9 mouse cellular contexts compared by ENCODE assay signal in genomic region chr17:24902671-24903474, GRCm38 (mm10). TPM values are rescaled to one million over a fixed set of nuclear protein-coding genes. Genes with fewer than 3 reads are reported as not detected.
DNase-seq lines count a peak whose midpoint lies in the region; ATAC-seq and TF ChIP-seq lines count a peak whose summit lies in the region.
"Had no signal": no experiment of that assay in that cellular context is flagged by ENCODE, and none has a peak within 500 bp of the region (broad histone marks: within the 10 kb centered on the region; RNA-seq: fewer than 3 reads in every experiment).

No protein-coding gene starts in this region.

- intact Hi-C loops in heart, postnatal 14 days (cut with DNase I), result no loop called here

- TF ChIP-seq POLR2A in CH12.LX (IDR thresholded peaks at IDR 0.05; ENCODE audit: low read depth, low read length), result no peak

- no peaks in the 10 kb centered on the region for H3K27me3 ChIP-seq in heart, embryonic 11.5 days (ENCODE audit: control insufficient read depth, insufficient read depth, low read length)
- no peaks in the 10 kb centered on the region for H3K27me3 ChIP-seq in CH12.LX (replicated peaks)
- H3K27me3 ChIP-seq in forebrain, embryonic 14.5 days (replicated peaks; ENCODE audit: control insufficient read depth, insufficient read depth, low read length), result no peaks in the 10 kb centered on the region
- H3K27me3 ChIP-seq in forebrain, embryonic 13.5 days, result no peaks in the 10 kb centered on the region
- H3K27me3 ChIP-seq: limb, embryonic 15.5 days had no signal

- no peak for DNase-seq in heart, postnatal 14 days
- DNase-seq in CH12.LX (ENCODE audit: extremely low read depth), result no peak
- DNase-seq in c-Kit-positive CD71-negative TER-119-negative erythroid progenitor cells, embryonic 14.5 days (ENCODE audit: low read depth), result peak; percentile 57
- DNase-seq in kidney, postnatal 4 days, result peak; percentile 64 to 69
- DNase-seq in thymus, postnatal 25 days, result peak; percentile 43
- DNase-seq in forebrain, embryonic 14.5 days (ENCODE audit: low spot score), result no peak

- H3K4me2 ChIP-seq in heart, embryonic 11.5 days, result 0 out of 2 replicates have a peak overlapping the region, but pooled peaks have one; percentile 35
- H3K4me2 ChIP-seq in CH12.LX (ENCODE audit: insufficient read depth, low read depth, poor library complexity, severe bottlenecking), result no peak overlapping the region
- H3K4me2 ChIP-seq in forebrain, embryonic 14.5 days (ENCODE audit: low read length), result no peak overlapping the region
- no peak overlapping the region for H3K4me2 ChIP-seq in forebrain, embryonic 13.5 days
- H3K4me2 ChIP-seq: limb, embryonic 15.5 days had no signal

- in situ Hi-C loops in CH12.LX (cut with MboI; ENCODE audit: low pct_ligation_motif_present, low pct_unique_long_range_greater_than_20kb, low sequenced_read_pairs), result no loop called here

- peaks cover 67% of the 10 kb centered on the region for H3K36me3 ChIP-seq in heart, embryonic 11.5 days (ENCODE audit: control insufficient read depth, insufficient read depth, low read length)
- peaks cover 98 to 100% of the 10 kb centered on the region in 2 experiments for H3K36me3 ChIP-seq in CH12.LX (replicated peaks in 1 of 2; ENCODE audit: control insufficient read depth in 1 of 2, insufficient read depth in 1 of 2, low read length in 1 of 2)
- H3K36me3 ChIP-seq in forebrain, embryonic 14.5 days (ENCODE audit: control insufficient read depth, insufficient read depth, low read length), result peaks cover 100% of the 10 kb centered on the region
- H3K36me3 ChIP-seq in forebrain, embryonic 13.5 days (ENCODE audit: poor library complexity, severe bottlenecking), result peaks cover 100% of the 10 kb centered on the region

- peak; percentile 77 for ATAC-seq in heart, embryonic 11.5 days (replicated peaks; ENCODE audit: insufficient number of reproducible peaks, low FRiP score, low TSS enrichment)
- no peak for ATAC-seq in forebrain, embryonic 14.5 days
- no peak for ATAC-seq in forebrain, embryonic 13.5 days

- peak; percentile 19 for TF ChIP-seq RAD21 in CH12.LX (IDR thresholded peaks at IDR 0.05; ENCODE audit: low read depth, low read length)

- H3K9ac ChIP-seq in heart, embryonic 11.5 days (ENCODE audit: low read depth, low read length), result no peak overlapping the region
- no peak overlapping the region for H3K9ac ChIP-seq in CH12.LX (ENCODE audit: insufficient read depth, low read depth)
- no peak overlapping the region for H3K9ac ChIP-seq in forebrain, embryonic 14.5 days (ENCODE audit: low read length)
- H3K9ac ChIP-seq in forebrain, embryonic 13.5 days, result no peak overlapping the region
- H3K9ac ChIP-seq: limb, embryonic 15.5 days had no signal

- H3K79me2 ChIP-seq in CH12.LX (replicated peaks; ENCODE audit: control insufficient read depth, extremely low read depth, insufficient read depth, poor library complexity, severe bottlenecking), result no peaks in the 10 kb centered on the region

- H3K4me1 ChIP-seq in heart, embryonic 11.5 days (ENCODE audit: control insufficient read depth, insufficient read depth, low read length), result peaks cover 4% of the 10 kb centered on the region; the same call in 1 of the 2 replicates
- H3K4me1 ChIP-seq in CH12.LX (ENCODE audit: control insufficient read depth in 1 of 2, insufficient read depth in 2 of 2), result peaks cover 4 to 8% of the 10 kb centered on the region in 2 experiments; a peak in 2 of 4 replicates
- H3K4me1 ChIP-seq in forebrain, embryonic 14.5 days (ENCODE audit: control insufficient read depth, insufficient read depth, low read length), result no peaks in the 10 kb centered on the region
- peaks cover 4% of the 10 kb centered on the region for H3K4me1 ChIP-seq in forebrain, embryonic 13.5 days

- WGBS in heart, embryonic 11.5 days (ENCODE audit: insufficient replicate concordance), result 59% methylated on average over 9 of the region's 9 CpGs
- WGBS in forebrain, embryonic 14.5 days, result 71% methylated on average over 9 of the region's 9 CpGs
- 69% methylated on average over 9 of the region's 9 CpGs for WGBS in forebrain, embryonic 13.5 days

- dilution Hi-C loops in CH12.LX (cut with MboI; ENCODE audit: extremely low pct_ligation_motif_present, extremely low pct_unique_long_range_greater_than_20kb, low sequenced_read_pairs), result no loop called here

- TF ChIP-seq EP300 in CH12.LX (IDR thresholded peaks at IDR 0.05; ENCODE audit: low read length), result no peak

- peak overlapping the region; percentile 67 for H3K27ac ChIP-seq in heart, embryonic 11.5 days (ENCODE audit: low read depth, low read length)
- no peak overlapping the region for H3K27ac ChIP-seq in CH12.LX (ENCODE audit: insufficient read depth, low read depth)
- H3K27ac ChIP-seq in forebrain, embryonic 14.5 days (ENCODE audit: low read depth, low read length), result no peak overlapping the region
- H3K27ac ChIP-seq in forebrain, embryonic 13.5 days, result no peak overlapping the region
- H3K27ac ChIP-seq: limb, embryonic 15.5 days had no signal

- TF ChIP-seq CTCF in CH12.LX (conservative IDR thresholded peaks at IDR 0.05 in 1 of 2, IDR thresholded peaks at IDR 0.05 in 1 of 2; ENCODE audit: low read depth in 2 of 2, low read length in 2 of 2), result peak in 1 of 2 experiments; percentile 54; a peak in 2 of 4 replicates

- H3K9me3 ChIP-seq in heart, embryonic 11.5 days (replicated peaks; ENCODE audit: control insufficient read depth, low read length), result no peaks in the 10 kb centered on the region
- H3K9me3 ChIP-seq in CH12.LX (replicated peaks; ENCODE audit: low read length), result no peaks in the 10 kb centered on the region
- H3K9me3 ChIP-seq in forebrain, embryonic 14.5 days (replicated peaks; ENCODE audit: control insufficient read depth, low read length), result no peaks in the 10 kb centered on the region
- H3K9me3 ChIP-seq in forebrain, embryonic 13.5 days (replicated peaks), result no peaks in the 10 kb centered on the region
- H3K9me3 ChIP-seq: limb, embryonic 15.5 days had no signal

- no peak overlapping the region for H3K4me3 ChIP-seq in heart, embryonic 11.5 days (ENCODE audit: low read depth, low read length)
- no peak overlapping the region for H3K4me3 ChIP-seq in CH12.LX (replicated peaks in 1 of 3; ENCODE audit: low read depth in 2 of 3, low read length in 2 of 3, poor library complexity in 1 of 3)
- no peak overlapping the region for H3K4me3 ChIP-seq in forebrain, embryonic 14.5 days (ENCODE audit: low read depth, low read length)
- H3K4me3 ChIP-seq in forebrain, embryonic 13.5 days, result no peak overlapping the region
- H3K4me3 ChIP-seq: limb, embryonic 15.5 days had no signal

TF ChIP-seq in CH12.LX, 34 proteins besides CTCF, POLR2A, EP300 and RAD21:
- TF ChIP-seq SMC3 (IDR thresholded peaks at IDR 0.05; ENCODE audit: low read depth, low read length), result peak; percentile 13; the same call in 1 of the 2 replicates
- TF ChIP-seq GABPA (IDR thresholded peaks at IDR 0.05; ENCODE audit: insufficient replicate concordance, low read depth, low read length), result no peak
- TF ChIP-seq CHD1 (IDR thresholded peaks at IDR 0.05; ENCODE audit: low read depth, low read length), result no peak
- no peak for TF ChIP-seq RCOR1 (conservative IDR thresholded peaks at IDR 0.05; ENCODE audit: low read depth, low read length)
- no peak for TF ChIP-seq TCF12 (IDR thresholded peaks at IDR 0.05; ENCODE audit: low read depth, low read length)

RNA-seq across cellular contexts. Expression of gene Nme3, which starts 6.6 kb away (rescaled TPM):
- polyA plus RNA-seq in heart, embryonic 11.5 days (2014; fragmentation: Nextera tagmentation; extraction: Ambion mirVana), result 35.7 and 37.9 TPM in 2 replicates
- total RNA-seq in heart, postnatal 14 days (2021), result 10 to 100 TPM; 41.5 to 43.7 TPM
- total RNA-seq in CH12.LX (2012; rRNA removed) (16.7 and 22.0 TPM in 2 replicates), CH12.LX (2014; rRNA removed) (11.4 and 11.9 TPM in 2 replicates)
- 13.8 and 14.4 TPM in 2 replicates for polyA plus RNA-seq in CH12.LX (2012; ENCODE audit: insufficient read length, low read depth)
- polyA plus RNA-seq in forebrain, embryonic 14.5 days (2014; fragmentation: Nextera tagmentation; extraction: Ambion mirVana), result 79.7 and 93.4 TPM in 2 replicates
- 72.1 and 80.8 TPM in 2 replicates for polyA plus RNA-seq in forebrain, embryonic 13.5 days (2015; fragmentation: Nextera tagmentation; extraction: Ambion mirVana)

RNA-seq across cellular contexts. Expression of gene Mrps34, which starts 8.0 kb away (rescaled TPM):
- 85.6 and 92.1 TPM in 2 replicates for polyA plus RNA-seq in heart, embryonic 11.5 days (2014; fragmentation: Nextera tagmentation; extraction: Ambion mirVana)
- total RNA-seq in heart, postnatal 14 days (2021), result 100 to 1,000 TPM; 108 to 115 TPM
- total RNA-seq in CH12.LX (2012; rRNA removed) (57.2 and 61.7 TPM in 2 replicates), CH12.LX (2014; rRNA removed) (50.9 and 56.5 TPM in 2 replicates)
- polyA plus RNA-seq in CH12.LX (2012; ENCODE audit: insufficient read length, low read depth), result 73.5 and 80.5 TPM in 2 replicates
- polyA plus RNA-seq in forebrain, embryonic 14.5 days (2014; fragmentation: Nextera tagmentation; extraction: Ambion mirVana), result 73.5 and 78.4 TPM in 2 replicates
- polyA plus RNA-seq in forebrain, embryonic 13.5 days (2015; fragmentation: Nextera tagmentation; extraction: Ambion mirVana), result 81.4 and 85.4 TPM in 2 replicates

RNA-seq across cellular contexts. Expression of gene Eme2, which starts 8.0 kb away (rescaled TPM):
- 15.3 and 19.3 TPM in 2 replicates for polyA plus RNA-seq in heart, embryonic 11.5 days (2014; fragmentation: Nextera tagmentation; extraction: Ambion mirVana)
- total RNA-seq in heart, postnatal 14 days (2021), result 10 to 100 TPM; 17.5 to 17.9 TPM
- total RNA-seq in CH12.LX (2012; rRNA removed), result 19.7 and 33.1 TPM in 2 replicates
- total RNA-seq in CH12.LX (2014; rRNA removed), result 12.7 and 13.5 TPM in 2 replicates
- polyA plus RNA-seq in CH12.LX (2012; ENCODE audit: insufficient read length, low read depth), result 16.9 and 19.1 TPM in 2 replicates
- polyA plus RNA-seq in forebrain, embryonic 14.5 days (2014; fragmentation: Nextera tagmentation; extraction: Ambion mirVana), result 18.2 and 23.3 TPM in 2 replicates
- polyA plus RNA-seq in forebrain, embryonic 13.5 days (2015; fragmentation: Nextera tagmentation; extraction: Ambion mirVana), result 31.3 and 36.5 TPM in 2 replicates

RNA-seq across cellular contexts. Expression of gene Spsb3, which starts 16.4 kb away (rescaled TPM):
- polyA plus RNA-seq in heart, embryonic 11.5 days (2014; fragmentation: Nextera tagmentation; extraction: Ambion mirVana), result 25.2 and 26.5 TPM in 2 replicates
- total RNA-seq in heart, postnatal 14 days (2021), result 10 to 100 TPM; 32.4 to 39.3 TPM
- 23.3 and 27.3 TPM in 2 replicates for total RNA-seq in CH12.LX (2012; rRNA removed)
- total RNA-seq in CH12.LX (2014; rRNA removed), result 21.1 and 21.3 TPM in 2 replicates
- 13.3 and 14.4 TPM in 2 replicates for polyA plus RNA-seq in CH12.LX (2012; ENCODE audit: insufficient read length, low read depth)
- polyA plus RNA-seq in forebrain, embryonic 14.5 days (2014; fragmentation: Nextera tagmentation; extraction: Ambion mirVana), result 78.3 and 85.0 TPM in 2 replicates
- 64.3 and 67.4 TPM in 2 replicates for polyA plus RNA-seq in forebrain, embryonic 13.5 days (2015; fragmentation: Nextera tagmentation; extraction: Ambion mirVana)

RNA-seq across cellular contexts. Expression of gene Nubp2, which starts 16.7 kb away (rescaled TPM):
- polyA plus RNA-seq in heart, embryonic 11.5 days (2014; fragmentation: Nextera tagmentation; extraction: Ambion mirVana), result 42.3 and 43.3 TPM in 2 replicates
- total RNA-seq in heart, postnatal 14 days (2021), result 10 to 100 TPM; 19.9 to 21.8 TPM
- total RNA-seq in CH12.LX (2012; rRNA removed) (70.9 and 86.9 TPM in 2 replicates), CH12.LX (2014; rRNA removed) (74.3 and 89.1 TPM in 2 replicates)
- polyA plus RNA-seq in CH12.LX (2012; ENCODE audit: insufficient read length, low read depth), result 109 and 124 TPM in 2 replicates
- polyA plus RNA-seq in forebrain, embryonic 14.5 days (2014; fragmentation: Nextera tagmentation; extraction: Ambion mirVana), result 89.6 and 96.1 TPM in 2 replicates
- 68.5 and 76.9 TPM in 2 replicates for polyA plus RNA-seq in forebrain, embryonic 13.5 days (2015; fragmentation: Nextera tagmentation; extraction: Ambion mirVana)

Comparison
In these comparisons a context has a peak if more than half of its experiments do, and no peak if none do; other contexts are left out.
1. DNase-seq: peak in c-Kit-positive CD71-negative TER-119-negative erythroid progenitor cells, embryonic 14.5 days (single experiment), kidney, postnatal 4 days (2 of 2) and thymus, postnatal 25 days (single experiment); none in heart, postnatal 14 days (0 of 2), CH12.LX (single experiment) and forebrain, embryonic 14.5 days (single experiment).